ENCODE assay signal across 7 mouse cellular contexts in the genomic region with DNA sequence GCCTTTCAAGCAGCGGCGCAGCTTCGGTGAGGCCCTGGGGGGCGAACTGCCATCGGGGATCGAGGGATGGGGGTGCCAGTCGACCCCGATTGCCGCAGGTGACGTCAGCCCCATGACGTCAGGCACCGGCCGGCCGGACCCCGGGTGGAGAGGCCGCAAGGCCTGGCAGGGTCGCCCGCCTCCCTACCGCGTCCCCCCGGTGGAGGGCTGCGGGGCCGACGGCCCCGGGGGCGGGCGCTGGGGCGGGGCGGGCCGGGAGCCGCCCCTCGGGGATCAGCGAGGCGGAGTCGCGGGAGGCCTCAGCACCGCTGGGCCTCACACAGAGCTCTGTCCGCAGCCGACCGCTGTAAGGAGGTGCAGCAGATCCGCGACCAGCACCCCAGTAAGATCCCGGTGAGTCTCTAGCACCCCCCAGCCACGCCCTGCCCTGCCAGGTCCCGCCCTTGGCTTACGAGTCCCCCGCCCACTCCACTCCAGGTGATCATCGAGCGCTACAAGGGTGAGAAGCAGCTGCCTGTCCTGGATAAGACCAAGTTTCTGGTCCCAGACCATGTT. TPM values are rescaled to one million over a fixed set of nuclear protein-coding genes. Genes with fewer than 3 reads are reported as not detected.
DNase-seq lines count a peak whose midpoint lies in the region.

No protein-coding gene starts in this region.

- no peaks in the 10 kb centered on the region for H3K79me2 ChIP-seq in macrophage (ENCODE audit: inconsistent target)

- H3K36me3 ChIP-seq in macrophage (ENCODE audit: inconsistent target): no peaks in the 10 kb centered on the region

- peak; percentile 85 for DNase-seq in Muller cell, postnatal 12 days (ENCODE audit: inconsistent ontology term)
- peak; percentile 48 for DNase-seq in c-Kit-negative CD71-positive TER-119-positive erythroid progenitor cells, embryonic 14.5 days (ENCODE audit: low read depth, low spot score)
- peak; percentile 8 for DNase-seq in fibroblast of lung, adult 2 months (ENCODE audit: low read depth)
- DNase-seq in heart, postnatal 25 days (ENCODE audit: low spot score): peak; percentile 45
- DNase-seq in layer of hippocampus, adult 9-11 months: peak; percentile 60
- DNase-seq in skeletal muscle tissue, adult 2 months (ENCODE audit: low read depth, low spot score): peak; percentile 60

- 3% methylated on average over 46 of the region's 49 CpGs for WGBS in macrophage (ENCODE audit: missing documents)

- intact Hi-C loops in heart, postnatal 25 days (cut with DNase I): loop anchor here (5.0 kb wide), 1 partner anchor 106 kb away; a partner anchor contains a TSS

- H3K27ac ChIP-seq in macrophage: no peak overlapping the region

- peak overlapping the region; percentile 38 for H3K4me3 ChIP-seq in macrophage (ENCODE audit: inconsistent target)

RNA-seq across cellular contexts. Expression of a gene that starts 0.6 kb away (rescaled TPM):
- 100 to 1,000 TPM; 712 to 776 TPM for total RNA-seq in heart, postnatal 25 days (2021)
- total RNA-seq in macrophage (2018; cell fraction: chromatin; rRNA removed): 1 to 10 TPM in 13 of 26 experiments, under 1 TPM in 4, not detected in 9; 0.58 to 7.6 (median 1.2) TPM
- 10 to 100 TPM in 25 of 26 experiments, 1 to 10 TPM in 1; 9.8 to 35.2 (median 21.9) TPM for total RNA-seq in macrophage (2018; cell fraction: cytosol; rRNA removed)
- total RNA-seq in macrophage (2018; cell fraction: nucleus; rRNA removed): 1 to 10 TPM in 25 of 26 experiments, not detected in 1; 1.4 to 6.6 (median 3.9) TPM
- polyA plus RNA-seq in macrophage (2018): 10.1 to 33.5 TPM (median 21.2 TPM) in 3 replicates

RNA-seq across cellular contexts. Expression of a gene that starts 40.4 kb away (rescaled TPM):
- total RNA-seq in heart, postnatal 25 days (2021): 100 to 1,000 TPM; 162 to 183 TPM
- total RNA-seq in macrophage (2018; cell fraction: chromatin; rRNA removed): 10 to 100 TPM in 14 of 26 experiments, 1 to 10 TPM in 12; 1.9 to 38.2 (median 11.3) TPM
- 100 to 1,000 TPM; 200 to 411 (median 241) TPM for total RNA-seq in macrophage (2018; cell fraction: cytosol; rRNA removed)
- total RNA-seq in macrophage (2018; cell fraction: nucleus; rRNA removed): 100 to 1,000 TPM in 4 of 26 experiments, 10 to 100 TPM in 22; 14.5 to 157 (median 41.5) TPM
- 226 to 667 TPM (median 283 TPM) in 3 replicates for polyA plus RNA-seq in macrophage (2018)

Comparison
In these comparisons a context has a peak if more than half of its experiments do, and no peak if none do; other contexts are left out.
1. DNase-seq: peak in every context shown above with its lines; median percentile 85 in Muller cell, postnatal 12 days; 60 in layer of hippocampus, adult 9-11 months; 60 in skeletal muscle tissue, adult 2 months; 48 in c-Kit-negative CD71-positive TER-119-positive erythroid progenitor cells, embryonic 14.5 days; 45 in heart, postnatal 25 days; 8 in fibroblast of lung, adult 2 months.